ENCODE assay signal across 11 mouse cellular contexts in genomic region chr14:45175012-45175740, GRCm38 (mm10). TPM values are rescaled to one million over a fixed set of nuclear protein-coding genes. Genes with fewer than 3 reads are reported as not detected.
A peak's percentile ranks its signal among the peaks of the same experiment; 100 is the strongest.
DNase-seq lines count a peak whose midpoint lies in the region; ATAC-seq and TF ChIP-seq lines count a peak whose summit lies in the region.
"Had no signal": no experiment of that assay in that cellular context is flagged by ENCODE, and none has a peak within 500 bp of the region (broad histone marks: within the 10 kb centered on the region; RNA-seq: fewer than 3 reads in every experiment).

No protein-coding gene starts in this region.

- 66% methylated on average over 14 of the region's 14 CpGs for WGBS in cerebellum, adult 2 months
- 80% methylated on average over 14 of the region's 14 CpGs for WGBS in kidney, embryonic 14.5 days
- 70% methylated on average over 14 of the region's 14 CpGs for WGBS in midbrain, embryonic 15.5 days
- WGBS in midbrain, embryonic 10.5 days, result 82% methylated on average over 14 of the region's 14 CpGs
- WGBS in large intestine, adult 2 months, result 66% methylated on average over 14 of the region's 14 CpGs
- WGBS in forebrain, embryonic 14.5 days, result 81% methylated on average over 14 of the region's 14 CpGs

- no peak overlapping the region for H3K27ac ChIP-seq in cerebellum, adult 2 months (ENCODE audit: insufficient read depth, low read length)
- H3K27ac ChIP-seq in kidney, embryonic 14.5 days (ENCODE audit: low read depth, low read length), result no peak overlapping the region
- no peak overlapping the region for H3K27ac ChIP-seq in midbrain, embryonic 15.5 days
- H3K27ac ChIP-seq in midbrain, embryonic 10.5 days (replicated peaks), result no peak overlapping the region
- H3K27ac ChIP-seq in forebrain, embryonic 14.5 days (ENCODE audit: low read depth, low read length), result no peak overlapping the region
- H3K27ac ChIP-seq: forebrain, embryonic 10.5 days had no signal

- no peak overlapping the region for H3K9ac ChIP-seq in kidney, embryonic 14.5 days (ENCODE audit: low read depth, low read length)
- no peak overlapping the region for H3K9ac ChIP-seq in midbrain, embryonic 15.5 days
- no peak overlapping the region for H3K9ac ChIP-seq in forebrain, embryonic 14.5 days (ENCODE audit: low read length)

- no peak for TF ChIP-seq CTCF in cerebellum, adult 2 months (IDR thresholded peaks at IDR 0.05; ENCODE audit: borderline replicate concordance, insufficient read depth, low read depth, low read length)

- no peak for TF ChIP-seq POLR2A in cerebellum, adult 2 months (IDR thresholded peaks at IDR 0.05; ENCODE audit: borderline replicate concordance, insufficient read depth, low read length)

- H3K9me3 ChIP-seq in kidney, embryonic 14.5 days (ENCODE audit: control insufficient read depth, low read length), result no peaks in the 10 kb centered on the region
- H3K9me3 ChIP-seq in midbrain, embryonic 15.5 days, result no peaks in the 10 kb centered on the region
- H3K9me3 ChIP-seq in midbrain, embryonic 10.5 days (replicated peaks), result no peaks in the 10 kb centered on the region
- no peaks in the 10 kb centered on the region for H3K9me3 ChIP-seq in forebrain, embryonic 14.5 days (replicated peaks; ENCODE audit: control insufficient read depth, low read length)
- H3K9me3 ChIP-seq: forebrain, embryonic 10.5 days had no signal

- no peaks in the 10 kb centered on the region for H3K36me3 ChIP-seq in kidney, embryonic 14.5 days (ENCODE audit: control insufficient read depth, insufficient read depth, low read length)
- no peaks in the 10 kb centered on the region for H3K36me3 ChIP-seq in midbrain, embryonic 15.5 days (replicated peaks)
- H3K36me3 ChIP-seq in midbrain, embryonic 10.5 days, result no peaks in the 10 kb centered on the region
- no peaks in the 10 kb centered on the region for H3K36me3 ChIP-seq in forebrain, embryonic 14.5 days (ENCODE audit: control insufficient read depth, insufficient read depth, low read length)
- H3K36me3 ChIP-seq: forebrain, embryonic 10.5 days had no signal

- no peak overlapping the region for H3K4me2 ChIP-seq in kidney, embryonic 14.5 days (replicated peaks; ENCODE audit: low read depth, low read length)
- H3K4me2 ChIP-seq in midbrain, embryonic 15.5 days, result no peak overlapping the region
- H3K4me2 ChIP-seq in forebrain, embryonic 14.5 days (ENCODE audit: low read length), result no peak overlapping the region

- ATAC-seq in kidney, embryonic 14.5 days (ENCODE audit: low FRiP score, low TSS enrichment), result peak; percentile 52; the same call in 1 of the 2 replicates
- 0 out of 2 replicates have a peak, but pooled peaks have one; percentile 45 for ATAC-seq in midbrain, embryonic 15.5 days (replicated peaks)
- no peak for ATAC-seq in forebrain, embryonic 14.5 days

- H3K4me3 ChIP-seq in cerebellum, adult 2 months (replicated peaks; ENCODE audit: insufficient read depth, low read depth, low read length), result no peak overlapping the region
- no peak overlapping the region for H3K4me3 ChIP-seq in kidney, embryonic 14.5 days (ENCODE audit: low read length)
- no peak overlapping the region for H3K4me3 ChIP-seq in midbrain, embryonic 15.5 days
- H3K4me3 ChIP-seq in midbrain, embryonic 10.5 days, result no peak overlapping the region
- H3K4me3 ChIP-seq in forebrain, embryonic 14.5 days (ENCODE audit: low read depth, low read length), result no peak overlapping the region
- H3K4me3 ChIP-seq: forebrain, embryonic 10.5 days had no signal

- H3K27me3 ChIP-seq in cerebellum, adult 2 months (ENCODE audit: control insufficient read depth, insufficient read depth, low read length), result no peaks in the 10 kb centered on the region
- H3K27me3 ChIP-seq in kidney, embryonic 14.5 days (ENCODE audit: control insufficient read depth, insufficient read depth, low read length), result no peaks in the 10 kb centered on the region
- H3K27me3 ChIP-seq in midbrain, embryonic 15.5 days (replicated peaks), result no peaks in the 10 kb centered on the region
- no peaks in the 10 kb centered on the region for H3K27me3 ChIP-seq in midbrain, embryonic 10.5 days (ENCODE audit: low read depth, poor library complexity, severe bottlenecking)
- H3K27me3 ChIP-seq in forebrain, embryonic 14.5 days (replicated peaks; ENCODE audit: control insufficient read depth, insufficient read depth, low read length), result no peaks in the 10 kb centered on the region

- no peaks in the 10 kb centered on the region for H3K4me1 ChIP-seq in cerebellum, adult 2 months (ENCODE audit: control insufficient read depth, insufficient read depth, low read length)
- H3K4me1 ChIP-seq in kidney, embryonic 14.5 days (ENCODE audit: control insufficient read depth, insufficient read depth, low read length), result 0 out of 2 replicates have a peak, but pooled peaks cover 3% of the 10 kb centered on the region
- no peaks in the 10 kb centered on the region for H3K4me1 ChIP-seq in midbrain, embryonic 15.5 days
- H3K4me1 ChIP-seq in midbrain, embryonic 10.5 days, result peaks cover 7% of the 10 kb centered on the region; the same call in 1 of the 2 replicates
- no peaks in the 10 kb centered on the region for H3K4me1 ChIP-seq in forebrain, embryonic 14.5 days (ENCODE audit: control insufficient read depth, insufficient read depth, low read length)

- peak; percentile 3 for DNase-seq in cerebellum, postnatal 14 days
- no peak for DNase-seq in cerebellum, adult 2 months
- DNase-seq in kidney, adult 9 months, result no peak
- no peak for DNase-seq in midbrain, embryonic 10.5 days (ENCODE audit: low spot score)
- DNase-seq in large intestine, adult 2 months (ENCODE audit: low read depth, low spot score), result peak; percentile 14
- no peak for DNase-seq in forebrain, embryonic 14.5 days (ENCODE audit: low spot score)
- DNase-seq: adrenal gland, adult 2 months; cerebellum, adult 9-11 months had no signal

RNA-seq across cellular contexts. Expression of gene Gpr137c, which starts 44.3 kb away (rescaled TPM):
- polyA plus RNA-seq in cerebellum, adult 2 months (2012; rRNA removed), result 38.7 and 43.6 TPM in 2 replicates
- polyA plus RNA-seq in kidney, embryonic 14.5 days (2014; fragmentation: Nextera tagmentation; extraction: Ambion mirVana), result 2.3 and 3.9 TPM in 2 replicates
- polyA plus RNA-seq in midbrain, embryonic 15.5 days (2015; fragmentation: Nextera tagmentation; extraction: Ambion mirVana), result 15.9 and 18.1 TPM in 2 replicates
- polyA plus RNA-seq in midbrain, embryonic 10.5 days (2016; fragmentation: Nextera tagmentation; extraction: Ambion mirVana), result 4.1 and 6.0 TPM in 2 replicates
- polyA plus RNA-seq in large intestine, adult 2 months (2012; rRNA removed), result 0.55 and 1.7 TPM in 2 replicates
- 14.8 and 16.3 TPM in 2 replicates for polyA plus RNA-seq in forebrain, embryonic 14.5 days (2014; fragmentation: Nextera tagmentation; extraction: Ambion mirVana)

RNA-seq across cellular contexts. Expression of gene Txndc16, which starts 45.0 kb away (rescaled TPM):
- 42.6 and 45.2 TPM in 2 replicates for polyA plus RNA-seq in cerebellum, adult 2 months (2012; rRNA removed)
- 8.6 and 14.2 TPM in 2 replicates for polyA plus RNA-seq in kidney, embryonic 14.5 days (2014; fragmentation: Nextera tagmentation; extraction: Ambion mirVana)
- polyA plus RNA-seq in midbrain, embryonic 15.5 days (2015; fragmentation: Nextera tagmentation; extraction: Ambion mirVana), result 32.4 and 34.0 TPM in 2 replicates
- 15.8 and 17.3 TPM in 2 replicates for polyA plus RNA-seq in midbrain, embryonic 10.5 days (2016; fragmentation: Nextera tagmentation; extraction: Ambion mirVana)
- polyA plus RNA-seq in large intestine, adult 2 months (2012; rRNA removed), result 3.1 and 3.2 TPM in 2 replicates
- polyA plus RNA-seq in forebrain, embryonic 14.5 days (2014; fragmentation: Nextera tagmentation; extraction: Ambion mirVana), result 29.1 and 36.4 TPM in 2 replicates

Comparison
In these comparisons a context has a peak if more than half of its experiments do, and no peak if none do; other contexts are left out.
1. DNase-seq: peak in cerebellum, postnatal 14 days (2 of 2) and large intestine, adult 2 months (single experiment); none in cerebellum, adult 2 months (0 of 2), kidney, adult 9 months (single experiment), midbrain, embryonic 10.5 days (single experiment) and forebrain, embryonic 14.5 days (single experiment).